Mouse (Mus musculus) ES-E14 (cell line): ENCODE measurements around the gene 1700013G24Rik.

Experiments
- CHD2 ChIP-seq: IDR thresholded peaks from 2 replicates; pipeline ENCODE4 v1.6.1; 2014; ENCODE audit warnings: mild to moderate bottlenecking, low read depth, low read length, inconsistent platforms
- HCFC1 ChIP-seq: IDR thresholded peaks from 2 replicates; pipeline ENCODE4 v1.6.1; 2012; ENCODE audit warnings: low read length, inconsistent platforms, borderline replicate concordance; ENCODE audit not compliant: insufficient read depth
- MAFK ChIP-seq: IDR thresholded peaks from 2 replicates; pipeline ENCODE4 v1.6.1; 2014; ENCODE audit warnings: mild to moderate bottlenecking, low read depth, low read length, inconsistent platforms; ENCODE audit not compliant: insufficient read depth
- ZC3H11A ChIP-seq: IDR thresholded peaks from 2 replicates; pipeline ENCODE4 v1.6.1; 2012; ENCODE audit warnings: low read depth, mild to moderate bottlenecking, inconsistent platforms, low read length, borderline replicate concordance
- ZNF384 ChIP-seq: IDR thresholded peaks from 2 replicates; pipeline ENCODE4 v1.6.1; 2012; ENCODE audit warnings: low read depth, low read length, inconsistent platforms

DNA sequence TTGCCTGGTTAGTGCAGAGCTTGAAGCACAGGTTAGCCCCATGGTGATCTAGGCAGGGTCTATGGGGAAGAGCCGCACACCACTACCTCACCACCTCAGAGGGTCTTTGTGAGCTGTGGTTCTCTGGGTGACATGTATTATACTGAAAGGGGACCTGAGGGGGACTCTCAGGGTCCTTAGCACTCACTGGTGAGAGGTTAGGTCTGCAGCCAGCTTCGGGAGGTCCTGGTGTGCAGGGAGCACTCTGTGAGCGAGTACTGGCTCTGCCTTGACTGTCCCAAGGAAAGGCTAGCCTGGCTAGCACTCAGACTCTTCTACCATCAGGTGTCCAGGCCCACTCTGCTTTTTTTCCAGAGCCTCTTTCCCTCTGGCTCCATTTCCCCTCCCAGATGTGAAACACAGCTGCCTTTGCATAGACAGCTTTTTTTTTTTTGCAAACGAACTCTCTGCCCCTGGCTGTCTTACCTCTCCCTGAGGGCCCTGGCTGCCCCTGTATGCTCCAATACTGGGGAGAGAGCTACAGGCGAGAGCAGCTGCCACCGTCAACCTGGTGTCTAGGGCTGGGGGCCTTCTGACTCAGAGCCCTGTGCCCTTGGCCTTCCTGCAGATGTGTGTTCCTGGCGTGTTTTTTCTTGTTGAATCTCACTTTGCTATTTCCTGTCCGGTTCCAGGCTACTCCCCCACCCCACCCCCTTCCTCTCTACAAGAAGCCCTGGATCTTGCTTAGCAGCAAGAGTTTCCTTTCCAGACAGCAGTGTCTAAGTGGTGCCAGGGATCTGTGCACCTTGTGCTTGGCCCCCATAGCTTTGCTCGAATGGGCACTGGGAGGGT lies 45.0 kb downstream of the 1700013G24Rik start:
- TF ChIP-seq MAFK (no peak), ZC3H11A (no peak), ZNF384 (no peak), HCFC1 (no peak), CHD2 (no peak)
